Mouse (Mus musculus) kidney, postnatal 4 days (tissue): Measurements from ENCODE around the gene Tdrd7.
A peak's percentile ranks its signal among the peaks of the same experiment; 100 is the strongest.

ENCODE experiments used
- DNase-seq, 2 experiments: peaks; one replicate each; pipeline ENCODE4 v3.0.0; 2021; ENCODE audit warnings: mixed read lengths in 2 of 2

The Tdrd7 gene

DNA sequence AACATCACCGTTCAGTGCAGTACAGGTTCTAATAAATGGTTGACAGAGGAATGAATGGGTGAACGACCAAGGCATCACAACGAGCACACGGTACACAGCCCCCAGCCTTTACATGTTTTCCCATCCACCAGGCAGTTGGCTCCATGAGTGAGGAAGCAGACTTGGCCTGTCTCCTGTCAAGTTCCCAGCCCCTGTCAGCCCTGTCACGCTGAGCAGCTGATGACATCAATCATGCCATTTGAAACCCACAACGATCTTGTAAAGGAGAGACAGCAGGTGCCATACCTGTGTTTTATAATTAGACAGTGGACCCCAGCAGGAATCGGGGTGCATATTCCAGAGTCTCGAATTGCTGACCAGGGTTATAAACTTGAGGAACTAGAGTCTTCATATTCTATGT is 78.2 kb downstream of the Tdrd7 start:
- DNase-seq, result no peak

- DNase-seq, result no peak
Measured at GRCm38 (mm10) chr4:46047971-46048370, 82.8 kb downstream of the Tdrd7 start.

- no peak for DNase-seq
Measured at GRCm38 (mm10) chr4:46048418-46048817, 83.3 kb downstream of the Tdrd7 start.

DNA sequence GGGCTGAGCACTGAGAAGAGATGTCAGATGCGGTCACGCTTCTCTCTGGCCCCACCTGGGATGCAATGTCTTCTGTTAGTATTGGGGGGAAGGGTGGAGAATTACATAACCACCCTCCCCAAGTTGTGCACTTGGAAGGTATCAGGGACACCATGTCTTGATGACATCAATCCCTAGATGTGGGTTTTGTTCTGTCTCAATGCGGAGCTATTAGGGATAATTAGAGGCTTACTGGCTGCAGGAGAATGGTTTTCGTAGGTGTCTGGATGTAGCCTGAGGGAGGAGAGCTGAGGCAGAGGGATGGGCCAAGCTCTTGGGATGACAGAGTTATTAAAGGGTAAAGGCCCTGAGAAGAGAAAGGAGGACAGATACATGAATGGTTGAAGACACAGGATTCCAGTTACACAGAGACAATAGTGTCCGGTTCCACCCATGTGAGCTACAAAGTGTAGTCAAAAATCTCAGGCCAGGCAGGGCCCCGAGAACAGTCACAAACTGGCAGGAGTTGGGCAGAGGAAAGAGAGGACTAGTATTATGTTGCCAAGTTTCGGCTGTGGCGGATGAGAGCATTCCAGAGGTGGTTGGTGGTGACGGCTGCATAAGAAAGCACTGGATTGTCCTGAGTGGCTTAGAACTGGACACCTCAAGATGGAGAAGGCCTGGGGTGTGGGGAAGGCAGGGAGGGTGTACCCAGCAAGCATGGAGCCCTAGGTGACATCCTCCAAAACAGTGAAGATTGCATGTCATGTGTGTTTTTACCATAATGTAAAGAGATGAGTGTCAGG is 88.4 kb downstream of the Tdrd7 start:
- DNase-seq, result no peak

DNA sequence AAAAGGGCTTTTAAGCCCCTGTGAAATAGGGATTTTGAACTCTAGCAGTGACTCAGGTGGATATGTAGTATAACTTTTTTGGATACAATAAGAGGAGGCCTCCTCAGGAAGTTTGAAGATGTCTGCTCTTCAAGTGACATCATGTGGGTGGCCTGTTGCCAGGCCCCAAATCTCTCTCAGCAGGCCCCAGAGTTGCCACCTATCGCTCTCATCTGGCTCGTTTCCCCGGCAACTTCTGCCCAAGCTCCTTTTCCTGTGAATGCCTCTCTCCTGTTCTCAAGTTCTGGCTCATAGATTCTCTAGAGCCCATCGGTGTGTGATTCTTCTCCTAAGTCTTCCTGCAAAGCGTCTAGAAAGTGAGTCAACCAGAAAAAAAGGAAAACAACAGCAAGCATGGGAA is 91.0 kb downstream of the Tdrd7 start:
- DNase-seq, result no peak

- DNase-seq, result no peak
Measured at GRCm38 (mm10) chr4:46061259-46061962, 96.3 kb downstream of the Tdrd7 start.

- no peak for DNase-seq
Measured at GRCm38 (mm10) chr4:46063841-46064240, 98.7 kb downstream of the Tdrd7 start.

DNA sequence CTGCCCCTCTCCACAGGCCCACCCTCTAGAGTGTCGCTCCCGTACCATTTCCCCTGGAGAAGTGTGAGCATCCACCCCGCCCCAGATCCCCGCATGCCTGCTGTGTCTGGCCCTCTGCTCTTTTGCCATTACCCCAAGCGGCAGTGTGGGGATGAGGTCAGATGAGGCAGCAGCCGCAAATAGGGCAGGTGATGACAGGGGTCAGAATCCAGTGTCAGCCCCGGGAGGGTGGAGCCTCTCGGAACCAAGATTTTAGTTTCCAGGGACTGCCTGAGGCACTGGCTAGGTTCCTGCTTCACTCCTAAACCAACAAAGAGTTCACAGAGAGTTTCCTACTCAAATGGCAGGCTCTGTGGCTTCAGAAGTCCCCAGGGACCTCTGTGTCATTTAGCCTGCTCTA is 99.1 kb downstream of the Tdrd7 start:
- DNase-seq, result no peak

- no peak for DNase-seq
Measured at GRCm38 (mm10) chr4:46064961-46065360, 99.8 kb downstream of the Tdrd7 start.

DNA sequence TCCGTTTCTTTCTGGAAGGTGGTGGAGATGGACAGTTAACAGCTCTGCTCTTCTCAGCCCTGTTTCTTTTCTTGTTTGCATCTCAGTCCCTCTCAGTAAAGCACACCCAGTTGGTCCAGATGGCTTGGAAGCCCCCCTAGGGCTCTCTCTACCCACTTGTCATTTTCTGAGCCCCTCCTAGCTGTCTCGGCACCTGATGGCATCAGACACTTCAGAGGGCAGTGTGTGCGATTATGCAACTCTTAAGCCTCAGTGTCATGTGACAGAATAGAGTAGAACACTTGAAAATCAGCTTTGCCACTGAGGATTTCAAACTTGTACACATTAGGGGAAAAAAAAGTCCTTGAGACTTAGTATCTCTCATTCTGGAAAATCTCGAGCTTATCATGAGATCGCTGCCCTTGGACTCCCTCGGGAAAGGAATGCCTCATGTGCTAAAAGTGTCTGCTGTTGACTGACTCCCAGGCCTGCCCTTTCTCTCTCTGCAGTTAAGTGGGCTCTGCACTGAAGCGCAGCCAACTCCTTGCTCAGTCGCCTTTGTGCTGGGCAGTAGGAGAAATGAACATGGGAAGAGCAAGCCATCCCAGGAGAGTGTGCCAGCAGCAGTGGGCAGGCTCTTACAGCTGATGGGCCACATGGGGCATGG is 100.7 kb downstream of the Tdrd7 start:
- DNase-seq, result peak in 1 of 2 experiments; percentile 34

DNA sequence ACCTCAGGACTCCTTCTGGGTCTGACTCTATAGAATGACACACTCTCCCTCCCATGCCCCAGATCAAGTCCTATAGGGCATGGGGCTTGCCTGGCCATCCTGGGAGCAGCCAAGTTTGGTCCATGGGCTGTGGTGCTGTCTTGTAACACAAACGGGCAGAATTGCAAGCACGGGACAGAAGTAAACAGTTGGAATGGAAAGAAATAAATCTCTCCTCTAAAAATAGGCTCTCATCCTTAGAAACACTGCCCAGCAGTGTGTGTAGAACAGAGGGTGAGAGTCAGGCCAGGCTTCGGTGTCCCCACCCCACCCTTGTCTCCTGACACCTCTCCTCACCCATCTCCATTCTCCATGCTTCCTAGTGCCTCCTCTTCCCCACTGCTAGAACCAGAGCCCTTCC is 102.9 kb downstream of the Tdrd7 start:
- DNase-seq, result no peak

GRCm38 (mm10) chr4:46068573-46068972 is 103.4 kb downstream of the Tdrd7 start:
- DNase-seq, result no peak

DNA sequence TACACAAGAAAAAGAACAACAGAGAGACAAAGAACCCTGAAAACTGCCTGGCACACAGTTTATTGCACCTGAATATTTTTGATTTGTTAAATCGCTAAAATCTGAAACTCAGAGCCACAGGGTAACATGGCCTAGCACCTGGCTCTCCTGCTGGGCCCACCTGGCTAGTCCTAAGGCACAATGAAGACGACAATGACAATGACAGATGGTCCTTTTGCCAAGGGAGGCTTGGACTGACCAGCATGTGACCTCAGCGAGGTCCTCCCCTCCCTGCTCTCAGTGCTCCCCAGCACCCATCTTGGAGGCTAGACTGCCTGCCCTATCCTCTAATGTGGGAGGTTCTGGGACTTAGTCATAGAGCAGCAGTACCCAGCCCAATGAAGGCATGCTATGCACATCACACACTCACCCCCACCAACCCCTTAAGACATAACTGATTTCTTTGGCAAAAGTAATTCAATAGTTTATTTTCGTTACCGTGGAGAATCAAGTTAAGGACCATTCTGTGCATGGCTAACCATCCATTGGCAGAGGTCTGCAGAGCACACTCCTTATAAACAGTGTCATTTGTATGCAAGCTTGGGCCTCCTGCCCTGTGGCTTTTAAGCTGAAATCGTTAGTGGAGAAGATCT is 104.8 kb downstream of the Tdrd7 start:
- no peak for DNase-seq

GRCm38 (mm10) chr4:46072631-46073030 is 107.5 kb downstream of the Tdrd7 start:
- no peak for DNase-seq

DNA sequence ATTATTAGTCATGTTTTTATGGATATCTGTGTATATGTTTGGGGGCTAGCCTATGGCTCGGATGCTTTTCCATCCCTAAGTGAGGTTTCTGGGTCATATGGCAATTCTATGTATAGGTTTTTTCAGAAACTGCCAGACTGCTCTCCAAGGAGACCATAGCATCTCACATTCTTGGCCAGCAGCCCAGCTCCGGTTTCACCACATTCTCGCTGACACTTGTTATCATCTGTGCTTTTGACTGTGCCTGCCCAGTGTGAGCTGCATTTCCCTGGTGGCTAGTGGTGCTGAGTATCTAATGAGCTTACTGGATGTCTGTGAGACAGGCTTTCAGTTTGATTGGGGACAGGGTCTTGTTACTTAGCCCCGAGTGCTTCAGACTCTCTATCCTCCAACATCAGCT is 108.6 kb downstream of the Tdrd7 start:
- DNase-seq, result no peak

- no peak for DNase-seq
Measured at GRCm38 (mm10) chr4:46075664-46076063, 110.5 kb downstream of the Tdrd7 start.

GRCm38 (mm10) chr4:46076892-46077291 is 111.8 kb downstream of the Tdrd7 start:
- DNase-seq, result no peak

GRCm38 (mm10) chr4:46080261-46080660 is 115.1 kb downstream of the Tdrd7 start:
- DNase-seq, result no peak

- DNase-seq, result no peak
Measured at GRCm38 (mm10) chr4:46082555-46082954, 117.4 kb downstream of the Tdrd7 start.
